Mouse (Mus musculus) B cell, adult 67 days (primary cell): ENCODE measurements around the gene Gclc. TPM values are rescaled to one million over a fixed set of nuclear protein-coding genes. Genes with fewer than 3 reads are reported as not detected.

Experiments
- total RNA-seq, 2 experiments: library from RNA; stranded (reverse); gene quantifications; 4 replicates each; pipeline ENCODE4 v1.2.4; 2023

Gene Gclc
- total RNA-seq, result 10 to 100 TPM; 34.4 to 36.0 TPM

GRCm38 (mm10) chr9:77753853-77754727, at the start of gene Gclc:
Gene Gclc (plus strand): TSS chr9:77754535.

Other genes starting within 250 kb of the Gclc start
- gene Lrrc1, start 209.7 kb upstream of the Gclc start, total RNA-seq, result 1 to 10 TPM; 6.8 to 8.0 TPM
- gene Klhl31, start 118.0 kb upstream of the Gclc start, total RNA-seq, result not detected
- 10 to 100 TPM; 66.3 to 74.8 TPM for gene Elovl5, start 162.8 kb downstream of the Gclc start, total RNA-seq